Mouse (Mus musculus) fat pad, adult 2 months (tissue): ENCODE measurements around the gene Lrch1.
A peak's percentile ranks its signal among the peaks of the same experiment; 100 is the strongest.

Source experiments
- DNase-seq: peaks from one replicate; pipeline ENCODE4 v3.0.0-alpha.2; 2011; ENCODE audit warnings: low read depth, low spot score; ENCODE audit errors: extremely low read depth

Lrch1 gene

GRCm38 (mm10) chr14:74853759-74854100, 93.9 kb downstream of the Lrch1 start:
- DNase-seq, result no peak

- DNase-seq, result peak; percentile 68
These were observed 94.5 kb downstream of the Lrch1 start for GRCm38 (mm10) chr14:74852965-74853758.

- DNase-seq, result no peak
These were observed 95.8 kb downstream of the Lrch1 start for GRCm38 (mm10) chr14:74851866-74852265.

- DNase-seq, result no peak
These were observed 98.7 kb downstream of the Lrch1 start for GRCm38 (mm10) chr14:74849020-74849419.

- no peak for DNase-seq
These were observed 99.5 kb downstream of the Lrch1 start for GRCm38 (mm10) chr14:74848224-74848623.

- DNase-seq, result no peak
These were observed 100.2 kb downstream of the Lrch1 start for GRCm38 (mm10) chr14:74847311-74848133.

- no peak for DNase-seq
These were observed 101.0 kb downstream of the Lrch1 start for GRCm38 (mm10) chr14:74846668-74847067.

GRCm38 (mm10) chr14:74845661-74846274, 101.9 kb downstream of the Lrch1 start:
- no peak for DNase-seq

- DNase-seq, result no peak
These were observed 106.0 kb downstream of the Lrch1 start for GRCm38 (mm10) chr14:74841708-74842107.

GRCm38 (mm10) chr14:74841297-74841696, 106.4 kb downstream of the Lrch1 start:
- no peak for DNase-seq

- no peak for DNase-seq
These were observed 106.9 kb downstream of the Lrch1 start for GRCm38 (mm10) chr14:74840820-74841219.

- peak; percentile 46 for DNase-seq
These were observed 107.3 kb downstream of the Lrch1 start for GRCm38 (mm10) chr14:74840328-74840727.

GRCm38 (mm10) chr14:74838816-74839215, 108.9 kb downstream of the Lrch1 start:
- no peak for DNase-seq

GRCm38 (mm10) chr14:74835010-74835409, 112.7 kb downstream of the Lrch1 start:
- no peak for DNase-seq

- no peak for DNase-seq
These were observed 113.5 kb downstream of the Lrch1 start for GRCm38 (mm10) chr14:74834215-74834614.

- DNase-seq, result no peak
These were observed 116.0 kb downstream of the Lrch1 start for GRCm38 (mm10) chr14:74831653-74832052.

- DNase-seq, result no peak
These were observed 116.6 kb downstream of the Lrch1 start for GRCm38 (mm10) chr14:74831050-74831449.

GRCm38 (mm10) chr14:74830591-74830990, 117.1 kb downstream of the Lrch1 start:
- DNase-seq, result no peak

- DNase-seq, result no peak
These were observed 124.7 kb downstream of the Lrch1 start for GRCm38 (mm10) chr14:74822757-74823680.

GRCm38 (mm10) chr14:74822048-74822447, 125.6 kb downstream of the Lrch1 start:
- DNase-seq, result no peak
